Comparison of ENCODE assay signal across 8 mouse cellular contexts in the genomic region with DNA sequence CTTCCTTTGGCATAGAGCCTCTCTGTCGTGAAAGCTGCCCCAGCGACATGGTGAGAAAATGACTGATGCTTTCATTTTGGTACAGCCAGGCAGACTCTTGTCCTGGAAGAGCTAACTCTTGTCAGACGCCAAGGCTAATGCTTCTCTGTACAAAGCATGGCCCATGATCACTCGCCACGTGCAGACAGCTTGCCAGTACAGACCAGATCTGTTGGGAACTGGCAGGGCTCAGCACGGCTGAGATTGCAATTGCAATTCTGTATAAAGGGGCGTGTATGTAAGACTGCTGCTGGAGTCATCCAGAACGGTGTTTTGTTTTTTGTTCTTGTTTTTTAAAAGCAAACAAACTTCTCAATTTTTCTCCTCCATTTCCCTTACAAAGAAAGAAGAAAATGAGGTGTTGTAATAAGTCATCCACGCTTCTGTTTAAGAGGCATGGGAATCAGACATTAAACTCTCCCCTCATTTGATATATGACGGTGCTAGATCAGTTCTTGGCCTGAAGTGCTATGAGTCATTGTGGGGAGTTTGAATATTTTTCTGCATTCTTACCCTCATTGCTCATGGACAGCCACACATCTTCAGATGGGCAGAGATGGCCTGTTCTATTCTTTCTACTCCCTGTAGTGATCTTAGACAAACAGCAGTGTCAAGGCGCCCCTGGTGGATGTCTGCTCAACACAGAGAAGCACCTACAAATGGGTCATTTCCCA.
DNase-seq lines count a peak whose midpoint lies in the region; ATAC-seq lines count a peak whose summit lies in the region.

No protein-coding gene starts in this region.

- H3K4me1 ChIP-seq in forebrain, embryonic 14.5 days (ENCODE audit: control insufficient read depth, insufficient read depth, low read length): no peaks in the 10 kb centered on the region
- 0 out of 2 replicates have a peak, but pooled peaks cover 3% of the 10 kb centered on the region for H3K4me1 ChIP-seq in forebrain, embryonic 10.5 days
- no peaks in the 10 kb centered on the region; the same call in 1 of the 2 replicates for H3K4me1 ChIP-seq in lung, embryonic 16.5 days (replicated peaks; ENCODE audit: control insufficient read depth, insufficient read depth, low read length)

- no peak overlapping the region for H3K4me2 ChIP-seq in forebrain, embryonic 14.5 days (ENCODE audit: low read length)
- peak overlapping the region; percentile 23 for H3K4me2 ChIP-seq in lung, embryonic 16.5 days (ENCODE audit: low read depth, low read length)

- no peaks in the 10 kb centered on the region for H3K9me3 ChIP-seq in forebrain, embryonic 14.5 days (replicated peaks; ENCODE audit: control insufficient read depth, low read length)
- peaks cover under 1% of the 10 kb centered on the region; the same call in 1 of the 2 replicates for H3K9me3 ChIP-seq in forebrain, embryonic 10.5 days
- no peaks in the 10 kb centered on the region for H3K9me3 ChIP-seq in lung, embryonic 16.5 days (ENCODE audit: control insufficient read depth, low read length)

- 71% methylated on average over 11 of the region's 11 CpGs for WGBS in forebrain, embryonic 14.5 days
- 79% methylated on average over 11 of the region's 11 CpGs for WGBS in forebrain, embryonic 10.5 days
- 45% methylated on average over 11 of the region's 11 CpGs for WGBS in lung, embryonic 16.5 days

- H3K27ac ChIP-seq in forebrain, embryonic 14.5 days (ENCODE audit: low read depth, low read length): no peak overlapping the region
- H3K27ac ChIP-seq in forebrain, embryonic 10.5 days: no peak overlapping the region
- H3K27ac ChIP-seq in lung, embryonic 16.5 days (ENCODE audit: low read length): peak overlapping the region; percentile 27

- H3K36me3 ChIP-seq in forebrain, embryonic 14.5 days (ENCODE audit: control insufficient read depth, insufficient read depth, low read length): no peaks in the 10 kb centered on the region
- no peaks in the 10 kb centered on the region for H3K36me3 ChIP-seq in forebrain, embryonic 10.5 days (replicated peaks)
- H3K36me3 ChIP-seq in lung, embryonic 16.5 days (ENCODE audit: control insufficient read depth, insufficient read depth, low read length): no peaks in the 10 kb centered on the region

- H3K9ac ChIP-seq in forebrain, embryonic 14.5 days (ENCODE audit: low read length): no peak overlapping the region
- H3K9ac ChIP-seq in lung, embryonic 16.5 days (ENCODE audit: low read length): no peak overlapping the region

- H3K4me3 ChIP-seq in forebrain, embryonic 14.5 days (ENCODE audit: low read depth, low read length): no peak overlapping the region
- no peak overlapping the region for H3K4me3 ChIP-seq in forebrain, embryonic 10.5 days
- H3K4me3 ChIP-seq in lung, embryonic 16.5 days (ENCODE audit: low read length): no peak overlapping the region

- DNase-seq in forebrain, embryonic 14.5 days (ENCODE audit: low spot score): peak; percentile 10
- DNase-seq in forebrain, embryonic 10.5 days (ENCODE audit: extremely low spot score, low spot score): no peak
- DNase-seq in layer of hippocampus, postnatal 14 days (ENCODE audit: low spot score in 2 of 2): peak; percentile 9 to 39
- DNase-seq in layer of hippocampus, adult 9-11 months: no peak
- DNase-seq in NIH3T3 (ENCODE audit: low read depth) (peak; percentile 89), liver (no peak)
- no peak for DNase-seq in right cerebral cortex, postnatal 25 days

- no peak for ATAC-seq in forebrain, embryonic 14.5 days
- ATAC-seq in lung, embryonic 16.5 days (ENCODE audit: low read depth): peak; percentile 94

- no peaks in the 10 kb centered on the region for H3K27me3 ChIP-seq in forebrain, embryonic 14.5 days (replicated peaks; ENCODE audit: control insufficient read depth, insufficient read depth, low read length)
- H3K27me3 ChIP-seq in forebrain, embryonic 10.5 days (ENCODE audit: poor library complexity, severe bottlenecking): no peaks in the 10 kb centered on the region
- no peaks in the 10 kb centered on the region for H3K27me3 ChIP-seq in lung, embryonic 16.5 days (ENCODE audit: control insufficient read depth, insufficient read depth, low read depth, low read length)

Comparison
In these comparisons a context has a peak if more than half of its experiments do, and no peak if none do; other contexts are left out.
1. DNase-seq: peak in forebrain, embryonic 14.5 days (single experiment), layer of hippocampus, postnatal 14 days (2 of 2) and NIH3T3 (single experiment); none in forebrain, embryonic 10.5 days (single experiment), layer of hippocampus, adult 9-11 months (single experiment), right cerebral cortex, postnatal 25 days (single experiment) and liver (single experiment).